Mouse (Mus musculus) megakaryocyte-erythroid progenitor cell, adult 5-6 weeks (primary cell): ENCODE results near the gene Ccdc57. TPM values are rescaled to one million over a fixed set of nuclear protein-coding genes. Genes with fewer than 3 reads are reported as not detected.
A peak's percentile ranks its signal among the peaks of the same experiment; 100 is the strongest.

Experiments used
- ATAC-seq: replicated peaks from 2 replicates; pipeline ENCODE4 v1.8.0; 2016; ENCODE audit warnings: mild to moderate bottlenecking, inconsistent platforms; ENCODE audit not compliant: severe bottlenecking, poor library complexity, low FRiP score, low TSS enrichment
- total RNA-seq, 2 experiments: library from RNA; stranded (forward) in 1 of 2; stranded (reverse) in 1 of 2; fragments of 200-1000, 215-1000 nt in 1 of 2; fragments of >200 nt in 1 of 2; fragmentation: Nextera tagmentation in 1 of 2; gene quantifications; 2 replicates each; pipeline ENCODE4 v1.2.3; 2014 to 2017

The Ccdc57 gene
- total RNA-seq, 2 experiments from 2014 or later: 6.4 to 9.0 TPM

DNA sequence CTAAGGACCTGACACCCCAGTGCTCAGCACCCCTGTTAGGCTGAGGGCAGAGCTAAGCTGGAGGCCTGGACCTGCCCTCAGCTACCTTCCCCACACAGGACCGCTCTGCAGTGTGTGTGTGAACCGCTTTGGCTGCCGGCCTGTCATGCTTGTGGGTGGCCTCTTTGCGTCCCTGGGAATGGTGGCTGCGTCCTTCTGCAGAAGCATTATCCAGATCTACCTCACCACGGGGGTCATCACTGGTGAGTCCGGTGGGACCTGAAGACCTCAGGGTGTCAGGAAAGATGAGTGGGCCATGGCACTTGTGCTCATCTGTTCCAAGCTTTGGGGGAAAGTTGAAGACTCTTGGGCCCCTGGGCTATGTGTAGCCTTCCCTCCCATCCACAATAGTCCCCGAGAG lies 23.0 kb upstream of the Ccdc57 start:
- ATAC-seq: no peak

DNA sequence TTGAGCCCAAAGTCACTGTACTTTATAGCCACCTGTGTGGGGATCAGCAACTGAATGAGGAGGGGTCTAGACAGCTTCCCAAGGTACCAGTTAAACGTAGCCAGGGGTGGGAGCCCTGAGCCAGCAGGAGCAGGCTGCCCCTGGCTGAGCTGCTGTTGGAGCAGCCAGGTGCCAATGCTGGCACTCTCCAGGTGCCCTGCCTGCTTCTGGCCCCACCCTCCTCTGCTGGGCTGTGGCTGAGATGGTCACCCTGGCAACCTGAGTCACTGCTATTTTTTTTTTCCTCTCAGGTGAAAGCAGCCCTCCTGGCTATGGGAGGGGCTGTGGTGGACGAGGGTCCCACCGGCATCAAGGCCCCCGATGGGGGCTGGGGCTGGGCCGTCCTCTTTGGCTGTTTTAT lies 22.3 kb upstream of the Ccdc57 start:
- no peak for ATAC-seq

DNA sequence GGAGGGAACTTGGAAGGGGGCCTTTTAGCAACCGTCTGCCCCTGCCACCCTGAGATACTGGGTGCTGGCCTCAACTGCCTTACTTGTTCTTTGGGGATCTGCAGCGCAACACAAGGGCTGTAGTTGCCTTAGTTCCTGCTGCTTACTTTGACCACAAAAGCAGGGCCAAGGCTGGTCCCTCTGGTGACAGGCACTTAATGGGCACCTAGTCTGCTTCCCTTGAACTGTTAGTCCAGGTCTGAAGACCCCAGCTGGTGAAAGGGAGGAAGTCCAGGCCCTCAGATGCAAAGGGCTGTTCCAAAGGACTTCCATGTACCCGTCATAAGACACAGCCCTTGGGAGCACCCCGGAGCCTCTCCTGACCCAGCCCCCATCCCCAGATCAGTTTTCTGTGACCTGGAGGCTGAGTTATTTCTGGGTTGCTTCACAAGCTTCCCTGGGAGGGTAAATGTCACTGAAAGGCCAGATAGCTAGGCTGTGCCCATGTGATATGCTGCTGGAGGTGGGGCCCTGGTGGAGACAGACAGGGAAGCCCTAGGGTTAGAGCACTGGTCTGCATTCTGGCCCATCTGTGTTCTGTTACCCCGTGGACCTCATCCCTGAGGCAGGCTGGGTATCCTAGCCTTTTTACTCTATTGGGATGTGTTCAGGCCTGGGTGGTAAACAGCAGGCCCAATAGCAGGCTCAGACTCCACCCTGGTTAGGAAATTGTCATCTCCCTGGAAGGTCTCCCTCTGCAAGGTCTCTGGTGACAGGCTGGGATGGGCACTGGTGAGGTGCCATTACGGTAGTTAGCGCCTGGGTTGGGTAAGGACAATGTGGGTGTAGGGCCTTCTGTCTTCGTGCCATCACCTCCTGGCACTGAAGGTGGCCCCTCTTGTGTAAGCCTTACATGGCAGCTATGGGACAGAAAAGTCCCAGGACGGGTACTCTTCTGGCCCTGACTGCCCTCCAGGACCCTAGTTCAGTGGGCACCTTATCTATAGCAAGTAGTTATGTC lies 19.4 kb upstream of the Ccdc57 start:
- no peak for ATAC-seq

DNA sequence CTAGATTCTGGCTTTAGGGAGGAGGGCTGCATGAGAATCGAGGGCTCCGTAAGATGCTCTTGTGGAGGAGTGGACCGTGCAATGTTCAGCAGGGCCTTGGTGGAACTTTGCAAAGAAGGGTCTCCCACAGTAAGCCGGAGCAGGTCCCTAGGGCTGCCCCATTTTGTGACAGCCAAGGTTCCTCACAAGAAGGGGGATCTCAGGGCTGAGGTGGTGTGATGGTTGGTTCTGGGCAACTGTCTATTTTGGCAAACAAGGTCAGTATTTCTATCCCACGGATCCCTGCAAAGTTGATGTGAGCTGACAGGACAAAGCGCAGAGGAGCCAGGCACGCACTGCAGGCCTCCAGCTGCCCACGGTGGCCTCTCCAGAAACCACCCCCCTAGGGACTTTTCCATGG lies 18.6 kb upstream of the Ccdc57 start:
- no peak; the same call in 1 of the 2 replicates for ATAC-seq

DNA sequence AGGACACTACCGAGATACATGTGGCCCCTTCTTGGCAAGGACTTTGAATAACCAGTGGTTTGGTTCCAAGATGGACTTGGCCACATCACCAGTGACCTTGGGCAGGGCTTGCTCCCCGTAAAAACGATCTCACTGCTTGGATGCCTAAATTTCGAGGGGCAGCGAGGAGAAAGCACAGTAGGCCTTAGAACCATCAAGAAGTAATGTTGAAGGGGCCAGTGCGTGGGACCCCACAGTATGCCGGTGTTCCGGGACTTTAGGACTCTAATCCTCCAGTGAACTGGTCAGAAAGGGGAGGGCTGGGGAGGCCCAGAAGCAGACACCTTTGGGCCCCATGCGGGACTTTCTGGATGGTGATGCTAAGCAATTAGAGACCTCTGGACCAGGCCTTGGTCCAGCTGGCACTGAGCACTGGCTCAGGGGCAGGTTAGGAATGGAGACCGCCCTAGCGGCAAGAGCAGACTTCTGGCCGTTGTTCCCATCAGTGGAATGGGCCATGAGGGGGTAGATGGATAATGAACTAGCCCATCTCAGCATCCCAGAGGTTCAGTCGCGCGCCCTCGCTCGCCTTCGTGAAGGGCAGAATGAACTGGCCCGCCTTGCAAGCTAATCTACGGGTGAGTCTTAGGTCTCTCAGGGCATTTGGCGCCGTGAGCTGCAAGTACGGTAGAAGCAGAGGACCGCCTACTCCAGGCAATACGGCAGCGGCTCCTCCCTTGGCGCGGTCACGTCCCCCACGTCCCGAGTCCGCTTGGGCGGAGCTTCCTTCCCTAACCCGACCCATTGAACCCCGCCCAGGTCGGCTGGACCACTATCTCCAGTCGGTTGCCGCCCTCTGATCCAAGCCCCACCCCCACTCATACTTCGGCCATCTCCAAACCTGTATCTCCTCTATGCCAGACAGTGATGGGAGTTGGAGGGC lies 17.9 kb upstream of the Ccdc57 start:
- ATAC-seq: peak; percentile 92

DNA sequence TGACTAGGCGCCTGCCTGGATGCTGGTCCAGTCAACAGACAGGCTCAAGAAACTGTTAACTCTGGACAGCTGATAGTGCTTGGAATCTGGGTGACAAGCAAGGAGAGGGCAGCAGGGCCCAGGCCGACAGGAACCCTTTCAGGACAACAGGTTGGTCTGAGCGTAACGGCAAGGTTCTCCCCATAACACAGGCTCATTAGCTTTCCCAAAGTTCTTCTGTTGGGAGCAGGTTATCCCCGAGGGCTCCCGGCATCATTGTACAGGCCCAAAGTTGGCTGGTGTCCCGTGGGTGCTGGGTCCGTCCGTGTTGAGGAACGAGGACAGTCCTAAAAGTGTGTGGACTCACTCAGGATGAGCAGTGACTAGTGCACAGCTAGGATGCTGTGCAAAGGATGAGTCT lies 17.2 kb upstream of the Ccdc57 start:
- ATAC-seq: no peak

DNA sequence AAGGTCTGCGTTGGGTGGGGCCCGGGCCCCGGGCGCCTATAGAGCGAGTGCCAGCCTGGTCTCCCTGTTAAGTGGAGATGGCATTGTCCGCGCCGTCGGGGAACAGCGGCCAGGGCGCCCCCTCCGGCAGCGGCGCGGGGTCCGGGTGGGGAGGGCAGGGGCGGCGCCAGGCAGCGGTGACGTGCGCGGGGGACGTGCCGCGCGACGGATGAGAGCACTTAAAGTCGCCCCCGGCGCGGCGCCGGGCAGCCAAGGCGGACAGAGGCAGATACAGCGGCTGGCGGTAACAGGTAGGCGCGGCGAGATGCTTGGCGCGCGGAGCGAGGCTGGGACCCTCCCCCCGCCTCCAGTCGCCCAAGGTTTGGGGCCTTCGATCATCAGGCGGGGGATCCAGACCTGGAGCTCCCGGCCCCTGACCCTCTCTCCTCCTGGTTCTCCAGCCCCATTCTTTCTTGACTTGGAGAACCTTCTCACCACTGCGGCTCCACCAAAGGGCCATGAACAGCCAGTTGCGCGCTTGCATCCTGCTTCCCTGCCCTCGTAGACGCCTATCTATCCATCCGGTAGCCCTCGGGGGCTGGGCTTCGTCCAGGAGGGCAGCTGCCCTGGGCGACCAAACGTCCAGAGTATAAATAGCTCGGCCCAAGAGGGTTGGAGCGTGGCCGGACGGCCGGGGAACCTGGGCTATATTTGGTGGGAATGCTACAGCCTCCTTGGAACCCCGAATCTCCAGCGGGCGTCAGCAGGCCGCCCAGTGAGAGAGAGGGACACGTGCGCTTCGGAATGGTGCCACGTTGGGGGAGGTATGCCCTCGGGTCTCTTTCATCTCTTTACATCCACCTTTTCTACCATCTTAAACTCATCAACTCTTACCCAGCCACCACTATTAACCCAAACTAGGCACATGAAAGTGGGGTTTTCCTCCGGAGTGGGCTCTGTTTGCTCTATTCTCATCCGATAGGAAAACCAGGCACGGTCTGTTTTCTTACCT lies 16.5 kb upstream of the Ccdc57 start:
- no peak for ATAC-seq

DNA sequence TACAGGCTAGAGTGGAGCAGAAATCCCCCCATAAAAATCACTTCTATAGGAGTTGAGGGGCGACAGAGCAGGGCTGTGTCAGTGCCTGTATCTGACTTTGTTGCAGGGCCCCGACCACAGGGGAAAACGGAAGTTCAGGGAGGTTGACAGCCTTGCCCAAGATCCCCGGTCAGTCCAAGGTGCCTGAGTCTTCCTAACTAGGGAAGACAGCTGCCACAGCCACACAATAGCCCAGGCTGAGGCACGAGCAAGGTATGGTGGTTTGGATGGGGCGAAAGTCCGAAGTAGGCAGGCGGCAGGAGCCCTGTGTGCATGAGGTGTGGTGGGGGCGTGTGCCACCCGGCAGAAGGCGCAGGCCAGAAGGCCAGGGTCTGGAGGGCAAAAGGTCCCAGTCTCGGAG lies 15.7 kb upstream of the Ccdc57 start, which contains the start of gene Slc16a3:
Gene Slc16a3 (plus strand): TSS at position 153 of the 400 bp plus-strand sequence.
- ATAC-seq: no peak

DNA sequence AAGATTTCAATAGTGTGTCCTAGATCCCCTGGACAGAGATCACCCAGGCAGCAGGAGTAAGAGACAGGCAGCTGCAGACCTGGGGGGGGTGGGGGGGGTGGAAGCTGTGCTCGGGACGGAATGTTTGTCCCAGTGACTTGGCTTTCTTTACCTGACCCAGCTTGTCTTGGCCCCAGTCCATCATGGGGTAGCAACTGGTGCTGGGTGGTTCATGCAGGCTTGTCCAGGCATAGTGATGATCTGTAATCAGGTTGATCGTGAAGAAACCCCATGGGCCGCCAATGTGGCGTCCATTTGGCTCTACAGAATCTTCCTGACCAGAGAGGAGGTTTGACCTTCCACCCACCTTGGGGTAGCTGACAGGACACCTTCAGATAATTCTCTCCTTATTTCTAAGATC lies 13.3 kb upstream of the Ccdc57 start:
- no peak for ATAC-seq

DNA sequence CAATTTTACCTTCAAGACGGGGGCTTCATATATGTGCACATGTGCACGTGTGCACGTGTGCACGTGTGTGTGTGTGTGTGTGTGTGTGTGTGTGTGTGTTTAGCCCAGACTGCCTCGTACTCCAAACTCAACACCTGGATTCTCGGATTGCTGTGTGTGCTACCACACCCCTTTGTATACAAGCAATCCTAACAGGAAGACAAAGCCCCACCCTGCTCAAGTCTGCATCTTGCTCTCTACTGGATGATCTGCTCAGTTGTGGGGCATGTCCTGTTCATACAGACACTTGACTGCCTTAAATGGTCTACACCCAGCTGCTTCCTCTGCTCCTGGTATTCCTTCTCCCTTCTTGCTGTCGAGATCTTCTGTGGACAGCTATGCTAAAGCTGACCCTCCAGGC lies 12.6 kb upstream of the Ccdc57 start:
- ATAC-seq: no peak

DNA sequence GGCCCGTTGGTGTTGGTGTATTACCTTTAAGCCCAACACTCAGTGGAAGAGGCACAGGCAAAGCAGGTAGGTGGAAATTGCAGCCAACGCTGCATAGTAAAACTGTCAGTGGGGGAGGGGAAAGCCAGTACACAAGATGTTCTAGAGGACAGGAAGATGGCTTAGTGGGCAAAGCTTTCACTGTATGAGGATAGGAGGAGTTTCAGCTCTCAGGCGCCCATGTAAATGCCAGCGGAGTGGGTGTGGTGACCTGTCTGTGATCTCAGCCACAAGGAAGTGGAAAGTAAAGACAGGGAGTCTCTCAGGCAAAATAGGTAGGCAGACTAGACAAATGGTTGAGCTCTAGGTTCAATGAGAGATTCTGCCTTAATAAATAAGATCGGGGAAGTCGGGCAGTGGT lies 8.3 kb upstream of the Ccdc57 start:
- ATAC-seq: no peak

DNA sequence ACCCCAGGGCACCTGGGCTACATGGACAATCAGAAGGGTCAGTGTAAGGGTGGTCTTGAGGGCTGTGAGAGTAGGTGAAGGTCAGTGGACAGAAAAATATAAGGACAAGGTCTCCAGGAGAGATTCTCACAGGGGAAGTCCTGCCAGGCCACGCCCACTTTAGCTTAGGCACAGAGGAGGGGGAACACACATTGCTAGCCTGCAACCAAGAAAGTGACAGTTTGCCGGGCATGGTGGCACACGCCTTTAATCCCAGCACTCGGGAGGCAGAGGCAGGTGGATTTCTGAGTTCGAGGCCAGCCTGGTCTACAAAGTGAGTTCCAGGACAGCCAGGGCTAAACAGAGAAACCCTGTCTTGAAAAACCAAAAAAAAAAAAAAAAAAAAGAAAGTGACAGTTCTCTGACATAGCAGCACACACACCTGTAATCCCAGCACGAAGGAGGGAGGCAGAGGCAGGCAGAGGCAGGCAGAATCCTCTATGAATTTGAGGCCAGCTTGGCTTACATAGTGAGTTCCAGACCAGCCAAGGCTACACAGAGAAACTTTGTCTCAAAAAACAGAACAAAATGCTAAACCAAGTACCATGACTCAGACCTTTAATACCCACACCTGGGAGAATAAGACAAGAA lies 7.2 kb upstream of the Ccdc57 start:
- no peak for ATAC-seq

DNA sequence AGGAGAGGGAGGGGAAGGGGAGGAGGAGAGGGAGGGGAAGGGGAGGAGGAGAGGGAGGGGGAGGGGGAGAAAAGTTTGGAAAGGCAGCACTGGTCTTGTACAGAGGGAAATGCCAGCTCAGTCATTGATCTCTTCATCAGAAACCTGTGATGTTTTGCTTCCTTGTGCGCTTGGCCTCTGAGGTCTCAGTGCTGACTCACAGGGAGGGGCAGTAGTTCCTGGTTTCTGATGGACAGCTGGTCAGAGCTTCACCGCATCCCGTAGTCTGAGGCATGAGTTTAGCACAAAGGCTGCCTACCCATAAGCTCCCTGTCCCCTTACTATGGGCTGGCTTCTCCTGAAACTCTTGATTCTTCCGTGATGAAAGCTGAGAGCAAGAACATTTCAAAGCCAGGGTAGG lies 6.1 kb upstream of the Ccdc57 start:
- ATAC-seq: no peak; the same call in 1 of the 2 replicates

DNA sequence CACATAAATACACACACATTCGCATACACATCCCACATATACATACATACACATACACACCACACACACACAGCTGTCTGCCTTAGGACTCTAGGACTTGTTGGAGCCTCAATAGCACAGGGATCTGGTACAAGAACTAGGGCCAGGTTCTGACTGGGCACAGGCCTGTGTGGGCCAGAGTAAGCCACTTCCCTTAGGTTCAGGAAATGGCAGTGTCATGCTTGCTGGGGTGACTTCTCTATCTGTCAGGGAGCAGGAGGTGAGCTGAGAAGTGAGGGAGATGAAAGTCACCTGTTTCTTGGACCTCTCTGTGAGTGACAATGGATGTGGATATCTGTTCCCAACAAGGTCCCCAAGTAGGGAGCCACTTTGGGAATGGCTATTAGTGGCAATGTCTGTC lies 5.3 kb upstream of the Ccdc57 start:
- no peak for ATAC-seq

DNA sequence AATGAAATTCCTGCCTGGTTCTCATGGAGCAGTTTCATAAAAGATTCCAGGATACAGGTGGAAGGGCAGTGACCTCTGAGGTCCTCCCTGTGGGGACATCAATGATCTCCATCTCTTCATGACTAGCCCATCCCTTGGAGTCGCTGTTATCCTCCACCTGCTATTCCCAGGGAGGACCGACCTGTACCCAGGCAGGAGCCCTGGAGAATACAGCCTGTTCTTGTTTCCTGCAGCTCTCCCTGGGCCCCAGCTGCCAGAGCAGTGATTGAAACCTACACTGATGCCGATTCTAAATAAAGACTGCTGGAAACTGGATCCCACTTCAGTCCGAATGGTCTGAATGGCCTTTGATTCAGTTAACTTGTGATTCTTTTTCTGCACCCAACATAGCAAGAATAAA lies 1.2 kb downstream of the Ccdc57 start:
- ATAC-seq: no peak

DNA sequence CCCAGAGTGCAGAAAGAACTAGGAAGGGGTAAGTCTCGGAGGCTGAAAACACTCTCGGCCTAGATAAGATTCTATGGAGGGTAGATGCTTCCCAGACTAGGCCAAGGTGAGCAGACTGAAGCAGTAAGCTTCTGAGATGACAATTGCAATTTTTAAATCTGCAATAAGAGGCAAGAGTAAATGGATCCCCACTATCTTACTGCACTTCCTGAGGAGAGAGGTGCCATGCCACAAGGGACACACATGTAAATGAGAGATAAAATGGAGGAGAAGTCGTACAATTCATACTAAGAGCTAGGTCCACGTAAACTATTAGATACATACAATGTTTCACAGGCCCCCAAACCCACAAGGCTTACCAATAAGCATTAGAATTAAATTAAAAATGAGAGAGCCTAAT lies 4.2 kb downstream of the Ccdc57 start:
- no peak for ATAC-seq

DNA sequence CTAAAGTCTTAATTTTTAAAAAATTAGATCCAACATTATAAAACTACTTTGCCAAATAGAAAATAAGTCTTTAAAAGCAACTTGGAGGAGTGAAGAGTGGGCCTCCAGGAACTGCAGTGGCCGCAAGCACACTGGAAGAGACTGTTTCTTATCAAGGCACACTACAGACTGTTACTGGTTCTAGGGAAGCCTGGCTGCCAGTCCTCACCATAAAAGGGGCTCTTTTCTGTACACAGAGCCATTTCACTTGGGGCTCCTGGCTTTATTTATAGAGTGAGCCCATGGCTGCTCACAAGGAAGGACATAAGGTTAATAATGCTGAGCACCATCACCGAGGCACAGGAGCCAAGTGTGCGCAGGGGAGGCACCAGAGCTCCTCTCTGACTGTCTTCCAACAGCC lies 10.1 kb downstream of the Ccdc57 start:
- ATAC-seq: no peak

DNA sequence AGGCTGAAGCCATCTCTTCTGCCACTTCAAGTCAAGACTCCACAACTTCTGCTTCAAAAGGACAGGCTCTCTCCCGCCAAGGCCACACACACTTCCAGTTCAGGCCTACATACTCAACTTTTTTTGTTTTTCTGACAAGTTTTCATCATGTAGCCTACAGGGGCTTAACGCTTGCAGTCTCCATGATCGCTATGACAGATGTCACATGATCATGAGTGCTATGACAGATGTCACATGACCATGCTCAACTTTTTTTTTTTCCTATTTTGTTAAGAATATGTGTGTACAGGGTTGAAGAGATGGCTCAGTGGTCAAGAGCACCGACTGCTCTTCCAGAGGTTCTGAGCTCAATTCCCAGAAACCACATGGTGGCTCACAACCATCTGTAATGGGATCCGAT lies 14.9 kb downstream of the Ccdc57 start:
- ATAC-seq: no peak

DNA sequence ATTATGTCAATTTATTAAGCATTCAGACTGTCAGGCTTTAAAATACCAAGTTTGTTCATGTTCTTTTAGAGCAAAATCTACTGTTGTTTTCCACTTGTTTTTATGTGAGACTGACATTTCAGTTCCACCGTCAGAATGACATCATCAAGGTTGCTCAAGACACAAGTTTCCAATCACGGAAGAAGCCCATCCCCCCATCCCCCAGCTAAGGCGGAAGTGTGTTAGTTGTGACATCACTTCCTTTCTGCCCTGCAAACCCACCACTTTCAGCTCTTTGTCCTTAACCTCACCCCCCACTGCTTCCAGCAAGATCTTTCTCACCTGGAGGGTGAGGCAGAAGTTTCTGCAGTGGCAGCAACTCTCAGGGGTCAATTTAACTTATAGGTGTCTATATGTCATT lies 16.2 kb downstream of the Ccdc57 start:
- no peak for ATAC-seq
